Mouse (Mus musculus): ENCODE measurements around the gene Bmper.

DNA sequence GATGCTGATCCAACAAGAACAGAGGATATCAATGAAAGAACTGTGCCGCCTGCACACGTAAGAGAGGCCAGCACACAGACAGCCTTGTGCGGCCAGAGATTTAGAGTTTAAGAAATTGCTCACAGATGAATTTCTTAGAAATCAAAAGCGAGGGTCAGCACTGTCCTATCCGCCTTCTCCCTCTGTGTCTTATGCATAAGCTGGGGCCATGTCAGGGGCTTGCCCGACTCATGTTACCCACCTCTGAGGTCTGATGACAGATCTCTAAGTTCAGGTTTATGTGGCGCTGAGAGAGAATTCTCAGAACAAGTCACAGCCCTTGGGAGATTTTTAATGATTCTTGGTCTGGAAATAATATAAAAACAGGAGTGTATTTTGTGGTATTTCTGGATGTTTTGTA is 140.7 kb downstream of the Bmper start:
- TF ChIP-seq GATA1 (IDR thresholded peaks at IDR 0.05; ENCODE audit: low read length) (no peak), TAL1 (IDR thresholded peaks at IDR 0.05; ENCODE audit: low read length) (no peak)

Measured in erythroblast, embryonic 14.5 days (primary cell).